Mouse (Mus musculus): ENCODE measurements at regions not wholly inside any gene's neighbourhood (a gene's known extent, or its start where the extent isn't known, plus 50 kb on each side); places are given as distances from the start of the nearest gene placed in this dataset.

- Histone ChIP-seq H3K27ac (ENCODE audit: low read length) (no peak overlapping the region), H3K4me3 (ENCODE audit: low read depth, low read length) (no peak overlapping the region), H3K27me3 (ENCODE audit: control insufficient read depth, insufficient read depth, low read depth, low read length) (no peaks in the 10 kb centered on the region), H3K4me1 (ENCODE audit: control insufficient read depth, low read depth, low read length) (no peaks in the 10 kb centered on the region), H3K9ac (ENCODE audit: low read depth, low read length) (no peak overlapping the region), H3K9me3 (replicated peaks; ENCODE audit: control insufficient read depth, low read length) (no peaks in the 10 kb centered on the region), H3K4me2 (ENCODE audit: low read depth, low read length) (no peak overlapping the region), H3K36me3 (ENCODE audit: control insufficient read depth, insufficient read depth) (no peaks in the 10 kb centered on the region)
- 48% methylated on average over 5 of the region's 5 CpGs for WGBS (ENCODE audit: insufficient replicate concordance)
- ATAC-seq (ENCODE audit: low read depth) = no peak
Measured at GRCm38 (mm10) chr8:116164190-116164988, 340.4 kb upstream of the Dynlrb2 start.

DNA sequence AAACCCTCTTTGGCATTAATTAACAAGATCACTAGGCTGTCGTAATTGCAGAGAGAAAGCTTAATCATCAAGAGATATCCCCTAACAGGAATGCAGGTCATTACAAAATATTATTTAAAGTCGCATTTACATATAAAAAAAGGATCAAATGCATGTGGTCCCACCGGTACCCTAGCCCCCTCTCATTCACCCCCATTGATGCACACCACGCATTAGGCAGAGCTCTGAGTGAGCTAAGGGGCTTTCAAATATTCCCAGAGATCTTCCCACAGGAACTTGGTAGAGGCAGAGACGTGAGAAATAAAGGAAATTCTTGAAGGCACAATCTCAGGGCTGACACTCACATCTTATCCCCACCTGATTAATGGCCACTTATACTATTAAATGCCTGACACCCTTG lies 343.8 kb upstream of the Dynlrb2 start:
- Histone ChIP-seq H3K27me3 (ENCODE audit: control insufficient read depth, insufficient read depth, low read depth, low read length) (no peaks in the 10 kb centered on the region), H3K4me3 (ENCODE audit: low read depth, low read length) (no peak overlapping the region), H3K9ac (ENCODE audit: low read depth, low read length) (no peak overlapping the region), H3K36me3 (ENCODE audit: control insufficient read depth, insufficient read depth) (no peaks in the 10 kb centered on the region), H3K4me2 (ENCODE audit: low read depth, low read length) (no peak overlapping the region), H3K9me3 (replicated peaks; ENCODE audit: control insufficient read depth, low read length) (no peaks in the 10 kb centered on the region), H3K4me1 (ENCODE audit: control insufficient read depth, low read depth, low read length) (no peaks in the 10 kb centered on the region), H3K27ac (ENCODE audit: low read length) (no peak overlapping the region)
- WGBS (ENCODE audit: insufficient replicate concordance) = 54% methylated on average over 5 of the region's 5 CpGs
- no peak for ATAC-seq (ENCODE audit: low read depth)

DNA sequence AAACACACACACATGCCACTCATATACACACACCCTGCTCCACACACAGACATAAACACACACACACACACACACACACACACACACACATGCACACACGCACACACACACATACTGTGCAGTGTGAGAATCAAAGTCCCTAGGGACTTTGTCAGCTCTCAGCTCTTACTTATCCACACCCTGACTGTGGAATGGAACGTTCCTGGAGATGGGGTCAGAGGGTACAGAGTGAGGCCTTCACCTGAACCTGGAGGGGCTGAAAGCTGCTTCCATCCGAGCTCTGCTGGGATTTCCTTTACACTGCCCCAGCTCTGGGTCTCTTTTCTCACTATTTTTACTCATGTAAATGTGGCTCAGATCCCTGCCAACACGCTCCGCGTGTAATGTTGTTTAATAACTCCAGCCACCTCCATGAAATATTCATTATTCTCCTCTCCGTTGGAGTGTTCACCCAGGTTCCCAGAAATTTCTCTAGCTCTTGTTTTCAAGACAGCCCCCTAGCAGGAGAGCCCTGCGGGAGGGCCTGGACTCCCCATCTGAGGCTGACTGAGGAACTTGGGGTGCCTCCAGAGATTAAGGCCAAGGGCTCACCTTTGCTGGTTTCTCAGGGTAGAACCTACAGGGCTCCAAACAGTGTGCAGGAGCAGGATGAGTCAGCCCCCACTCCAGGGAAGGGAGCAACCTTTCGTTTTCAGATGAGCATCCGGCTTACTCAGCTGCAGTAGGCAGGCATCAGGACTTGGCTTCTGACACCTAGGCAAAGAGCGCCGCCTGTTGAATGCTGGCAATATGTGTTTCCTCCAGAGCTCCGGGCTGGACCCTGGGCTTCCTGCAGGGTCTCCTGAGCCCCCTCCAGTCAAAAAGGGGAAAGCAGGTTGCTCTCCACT lies 360.8 kb upstream of the Dynlrb2 start:
- Histone ChIP-seq H3K36me3 (ENCODE audit: control insufficient read depth, insufficient read depth) (no peaks in the 10 kb centered on the region), H3K4me2 (ENCODE audit: low read depth, low read length) (no peak overlapping the region), H3K27ac (ENCODE audit: low read length) (no peak overlapping the region), H3K4me1 (ENCODE audit: control insufficient read depth, low read depth, low read length) (no peaks in the 10 kb centered on the region), H3K27me3 (ENCODE audit: control insufficient read depth, insufficient read depth, low read depth, low read length) (no peaks in the 10 kb centered on the region), H3K4me3 (ENCODE audit: low read depth, low read length) (no peak overlapping the region), H3K9ac (ENCODE audit: low read depth, low read length) (no peak overlapping the region), H3K9me3 (replicated peaks; ENCODE audit: control insufficient read depth, low read length) (no peaks in the 10 kb centered on the region)
- ATAC-seq (ENCODE audit: low read depth) = no peak
- WGBS (ENCODE audit: insufficient replicate concordance) = 41% methylated on average over 13 of the region's 13 CpGs

GRCm38 (mm10) chr8:116141363-116141762 lies 363.4 kb upstream of the Dynlrb2 start:
- Histone ChIP-seq H3K4me2 (ENCODE audit: low read depth, low read length) (no peak overlapping the region), H3K27ac (ENCODE audit: low read length) (no peak overlapping the region), H3K9me3 (replicated peaks; ENCODE audit: control insufficient read depth, low read length) (no peaks in the 10 kb centered on the region), H3K4me3 (ENCODE audit: low read depth, low read length) (no peak overlapping the region), H3K4me1 (ENCODE audit: control insufficient read depth, low read depth, low read length) (no peaks in the 10 kb centered on the region), H3K9ac (ENCODE audit: low read depth, low read length) (no peak overlapping the region), H3K27me3 (ENCODE audit: control insufficient read depth, insufficient read depth, low read depth, low read length) (no peaks in the 10 kb centered on the region), H3K36me3 (ENCODE audit: control insufficient read depth, insufficient read depth) (no peaks in the 10 kb centered on the region)
- 46% methylated on average over 5 of the region's 5 CpGs for WGBS (ENCODE audit: insufficient replicate concordance)
- ATAC-seq (ENCODE audit: low read depth) = no peak

DNA sequence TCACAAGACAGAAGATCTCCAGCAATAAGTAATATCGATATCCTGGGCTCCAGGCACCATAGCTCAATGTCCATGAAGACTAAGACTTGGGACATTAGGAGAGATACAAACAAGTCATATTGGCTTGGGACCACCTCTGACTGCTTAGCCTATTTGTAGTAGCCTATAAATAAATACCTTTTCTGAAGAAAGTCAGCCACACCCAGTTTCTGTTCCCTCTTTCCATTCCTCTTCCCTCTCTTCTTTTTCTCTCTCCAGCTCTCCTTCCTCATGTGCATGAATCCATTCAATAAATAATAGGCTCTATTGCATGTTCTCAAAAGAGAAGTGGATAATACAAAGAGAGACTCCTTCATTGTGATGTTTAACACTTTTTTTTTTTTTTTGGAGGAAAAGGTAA lies 364.8 kb upstream of the Dynlrb2 start:
- Histone ChIP-seq H3K4me3 (ENCODE audit: low read depth, low read length) (no peak overlapping the region), H3K4me1 (ENCODE audit: control insufficient read depth, low read depth, low read length) (no peaks in the 10 kb centered on the region), H3K9me3 (replicated peaks; ENCODE audit: control insufficient read depth, low read length) (no peaks in the 10 kb centered on the region), H3K9ac (ENCODE audit: low read depth, low read length) (no peak overlapping the region), H3K4me2 (ENCODE audit: low read depth, low read length) (no peak overlapping the region), H3K27me3 (ENCODE audit: control insufficient read depth, insufficient read depth, low read depth, low read length) (no peaks in the 10 kb centered on the region), H3K27ac (ENCODE audit: low read length) (no peak overlapping the region), H3K36me3 (ENCODE audit: control insufficient read depth, insufficient read depth) (no peaks in the 10 kb centered on the region)
- 68% methylated on average over 1 of the region's 1 CpGs for WGBS (ENCODE audit: insufficient replicate concordance)
- no peak for ATAC-seq (ENCODE audit: low read depth)

GRCm38 (mm10) chr8:116137765-116138164 lies 367.0 kb upstream of the Dynlrb2 start:
- Histone ChIP-seq H3K36me3 (ENCODE audit: control insufficient read depth, insufficient read depth) (no peaks in the 10 kb centered on the region), H3K4me3 (ENCODE audit: low read depth, low read length) (no peak overlapping the region), H3K27ac (ENCODE audit: low read length) (no peak overlapping the region), H3K4me2 (ENCODE audit: low read depth, low read length) (no peak overlapping the region), H3K27me3 (ENCODE audit: control insufficient read depth, insufficient read depth, low read depth, low read length) (no peaks in the 10 kb centered on the region), H3K9ac (ENCODE audit: low read depth, low read length) (no peak overlapping the region), H3K4me1 (ENCODE audit: control insufficient read depth, low read depth, low read length) (no peaks in the 10 kb centered on the region), H3K9me3 (replicated peaks; ENCODE audit: control insufficient read depth, low read length) (no peaks in the 10 kb centered on the region)
- WGBS (ENCODE audit: insufficient replicate concordance) = 34% methylated on average over 2 of the region's 2 CpGs
- no peak for ATAC-seq (ENCODE audit: low read depth)

DNA sequence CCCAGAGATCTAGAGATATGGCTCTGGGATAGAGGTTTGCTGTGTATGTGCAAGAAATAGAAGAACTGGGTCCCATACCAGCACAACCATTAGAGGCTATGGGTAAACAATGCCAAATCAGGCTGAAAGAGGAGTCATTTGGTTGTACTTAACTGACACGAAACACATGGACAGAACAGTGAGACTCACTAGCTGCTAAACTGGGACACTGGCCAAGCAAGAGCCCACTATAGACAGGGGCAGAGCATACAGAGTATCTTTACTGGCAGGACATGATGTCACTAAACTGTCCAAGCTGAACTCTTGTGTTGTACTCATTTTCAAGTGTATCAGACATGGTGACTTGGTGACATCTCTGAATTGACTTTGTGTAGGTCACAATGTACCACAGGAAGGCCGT lies 371.3 kb upstream of the Dynlrb2 start:
- no peaks in the 10 kb centered on the region for H3K36me3 ChIP-seq (ENCODE audit: control insufficient read depth, insufficient read depth)
- no peaks in the 10 kb centered on the region for H3K4me1 ChIP-seq (ENCODE audit: control insufficient read depth, low read depth, low read length)
- H3K4me3 ChIP-seq (ENCODE audit: low read depth, low read length) = no peak overlapping the region
- WGBS (ENCODE audit: insufficient replicate concordance) = 70% methylated on average over 2 of the region's 2 CpGs
- no peak overlapping the region for H3K4me2 ChIP-seq (ENCODE audit: low read depth, low read length)
- no peaks in the 10 kb centered on the region for H3K27me3 ChIP-seq (ENCODE audit: control insufficient read depth, insufficient read depth, low read depth, low read length)
- H3K27ac ChIP-seq (ENCODE audit: low read length) = no peak overlapping the region
- ATAC-seq (ENCODE audit: low read depth) = no peak
- H3K9ac ChIP-seq (ENCODE audit: low read depth, low read length) = no peak overlapping the region
- no peaks in the 10 kb centered on the region for H3K9me3 ChIP-seq (replicated peaks; ENCODE audit: control insufficient read depth, low read length)

DNA sequence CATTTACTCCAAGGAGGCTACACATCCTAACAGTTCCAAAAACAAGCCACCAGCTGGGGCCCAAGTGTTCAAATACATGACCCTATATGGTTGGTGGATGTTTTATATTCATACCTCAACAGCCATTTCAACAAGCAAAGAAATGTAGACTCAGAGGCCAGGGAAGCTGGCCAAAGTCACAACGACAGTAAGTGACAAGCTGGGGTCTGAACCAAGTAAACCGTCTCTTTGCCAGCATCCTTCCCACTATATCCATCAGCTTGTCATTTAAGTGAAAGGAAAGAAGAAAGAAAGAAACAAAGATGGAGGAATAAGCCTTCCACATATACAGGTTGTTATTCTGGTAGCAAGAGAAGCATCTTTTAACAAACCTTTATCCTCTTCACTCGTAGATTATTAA lies 371.7 kb upstream of the Dynlrb2 start:
- no peak overlapping the region for H3K4me2 ChIP-seq (ENCODE audit: low read depth, low read length)
- no peaks in the 10 kb centered on the region for H3K9me3 ChIP-seq (replicated peaks; ENCODE audit: control insufficient read depth, low read length)
- H3K36me3 ChIP-seq (ENCODE audit: control insufficient read depth, insufficient read depth) = no peaks in the 10 kb centered on the region
- H3K4me1 ChIP-seq (ENCODE audit: control insufficient read depth, low read depth, low read length) = no peaks in the 10 kb centered on the region
- 50% methylated on average over 3 of the region's 3 CpGs for WGBS (ENCODE audit: insufficient replicate concordance)
- no peaks in the 10 kb centered on the region for H3K27me3 ChIP-seq (ENCODE audit: control insufficient read depth, insufficient read depth, low read depth, low read length)
- H3K4me3 ChIP-seq (ENCODE audit: low read depth, low read length) = no peak overlapping the region
- no peak overlapping the region for H3K9ac ChIP-seq (ENCODE audit: low read depth, low read length)
- no peak overlapping the region for H3K27ac ChIP-seq (ENCODE audit: low read length)
- ATAC-seq (ENCODE audit: low read depth) = no peak

DNA sequence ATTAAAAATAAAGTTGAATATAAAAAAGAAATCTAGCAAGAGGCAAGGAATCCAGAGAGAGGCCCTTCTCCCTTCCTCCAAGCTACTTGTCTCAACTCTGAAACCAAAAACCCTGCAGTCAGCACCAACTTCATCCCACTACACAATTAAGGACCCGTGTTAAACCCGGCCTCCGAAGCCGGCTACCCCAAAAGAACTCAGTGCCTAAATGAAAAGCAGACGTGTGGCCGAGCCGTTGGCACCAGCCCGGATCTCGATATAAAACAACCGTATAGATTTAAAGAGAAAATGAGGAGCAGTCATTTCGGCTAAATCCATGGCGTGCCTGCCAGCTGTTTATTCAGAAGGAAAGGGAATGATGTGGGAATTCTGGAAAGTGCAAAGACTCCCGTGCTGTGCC lies 384.7 kb upstream of the Dynlrb2 start:
- no peak overlapping the region for H3K27ac ChIP-seq (ENCODE audit: low read length)
- H3K4me2 ChIP-seq (ENCODE audit: low read depth, low read length) = no peak overlapping the region
- no peaks in the 10 kb centered on the region for H3K27me3 ChIP-seq (ENCODE audit: control insufficient read depth, insufficient read depth, low read depth, low read length)
- WGBS (ENCODE audit: insufficient replicate concordance) = 68% methylated on average over 13 of the region's 13 CpGs
- H3K4me1 ChIP-seq (ENCODE audit: control insufficient read depth, low read depth, low read length) = no peaks in the 10 kb centered on the region
- no peaks in the 10 kb centered on the region for H3K36me3 ChIP-seq (ENCODE audit: control insufficient read depth, insufficient read depth)
- H3K9me3 ChIP-seq (replicated peaks; ENCODE audit: control insufficient read depth, low read length) = no peaks in the 10 kb centered on the region
- no peak for ATAC-seq (ENCODE audit: low read depth)
- no peak overlapping the region for H3K9ac ChIP-seq (ENCODE audit: low read depth, low read length)
- H3K4me3 ChIP-seq (ENCODE audit: low read depth, low read length) = no peak overlapping the region

Data from liver, embryonic 16.5 days (tissue).